Comparison of ENCODE assay signal across 26 mouse cellular contexts in the genomic region with DNA sequence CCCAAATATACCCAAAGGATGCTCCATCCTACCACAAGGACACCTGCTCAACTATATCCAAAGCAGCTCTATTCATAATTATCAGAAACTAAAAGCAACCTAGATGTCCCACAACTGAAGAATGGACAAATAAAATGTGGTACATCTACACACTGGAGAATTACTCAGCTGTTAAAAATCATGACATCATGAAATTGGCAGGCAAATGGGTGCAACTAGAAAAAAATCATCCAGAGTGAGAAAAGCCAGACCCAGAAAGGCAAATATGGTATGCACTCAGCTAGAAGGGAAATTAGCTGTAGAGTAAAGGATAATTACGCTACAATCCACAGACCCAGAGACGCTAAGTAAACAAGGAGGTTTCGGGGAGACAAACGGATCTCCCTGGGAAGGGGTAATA. TPM values are rescaled to one million over a fixed set of nuclear protein-coding genes. Genes with fewer than 3 reads are reported as not detected.
DNase-seq lines count a peak whose midpoint lies in the region.
"Had no signal": no experiment of that assay in that cellular context is flagged by ENCODE, and none has a peak within 500 bp of the region (broad histone marks: within the 10 kb centered on the region; RNA-seq: fewer than 3 reads in every experiment).

No protein-coding gene starts in this region.

- DNase-seq in 3T3-L1 (ENCODE audit: low read depth, low spot score) (peak; percentile 52), MN1 (ENCODE audit: low spot score) (peak; percentile 44)
- DNase-seq in Muller cell, postnatal 12 days (ENCODE audit: inconsistent ontology term), result peak; percentile 56
- no peak for DNase-seq in heart, postnatal 4 days
- DNase-seq in natural killer cell, adult 2 months (ENCODE audit: low spot score in 2 of 2), result no peak
- no peak for DNase-seq in hindbrain, embryonic 10.5 days (ENCODE audit: low spot score)
- DNase-seq: adrenal gland, adult 2 months; adrenal gland, adult 8-10 months; adrenal gland, postnatal 10 days; adrenal gland, postnatal 14 days; adrenal gland, postnatal 25 days; adrenal gland, postnatal 36 days; B cell, adult 2 months; cerebellum, adult 11 months; cerebellum, adult 11-12 months; cerebellum, adult 18-20 months; cerebellum, adult 2 months; cerebellum, adult 8-10 months; cerebellum, adult 9-10 months had no signal

- H3K27me3 ChIP-seq in hindbrain, embryonic 10.5 days (ENCODE audit: insufficient read depth, poor library complexity, severe bottlenecking), result no peaks in the 10 kb centered on the region; the same call in 1 of the 2 replicates
- H3K27me3 ChIP-seq: Patski had no signal

- H3K27ac ChIP-seq in hindbrain, embryonic 10.5 days, result no peak overlapping the region

- 86% methylated on average over 4 of the region's 4 CpGs for WGBS in hindbrain, embryonic 10.5 days

- H3K4me1 ChIP-seq in hindbrain, embryonic 10.5 days (replicated peaks), result 0 out of 2 replicates have a peak, but pooled peaks cover 16% of the 10 kb centered on the region

- no peaks in the 10 kb centered on the region for H3K9me3 ChIP-seq in hindbrain, embryonic 10.5 days
- H3K9me3 ChIP-seq: G1E had no signal

- no peaks in the 10 kb centered on the region for H3K36me3 ChIP-seq in hindbrain, embryonic 10.5 days
- H3K36me3 ChIP-seq: G1E had no signal

- H3K4me3 ChIP-seq in hindbrain, embryonic 10.5 days, result no peak overlapping the region

RNA-seq across cellular contexts. Expression of a gene that starts 10.2 kb away (rescaled TPM):
- under 1 TPM; 0.14 to 0.18 TPM for total RNA-seq in heart, postnatal 4 days (2021)
- 0.22 and 0.31 TPM in 2 replicates for polyA plus RNA-seq in hindbrain, embryonic 10.5 days (2016; fragmentation: Nextera tagmentation; extraction: Ambion mirVana)
- total RNA-seq: adrenal gland, postnatal 25 days; G1E; MEL had no signal
- polyA plus RNA-seq: activated CD4-positive, CD25-positive, alpha-beta regulatory T cell, adult 4 months; CD4-positive, CD25-positive, alpha-beta regulatory T cell, adult 4 months; G1E had no signal

RNA-seq across cellular contexts. Expression of a gene that starts 58.1 kb away (rescaled TPM):
- not detected for total RNA-seq in heart, postnatal 4 days (2021)
- 0.77 and 1.3 TPM in 2 replicates for polyA plus RNA-seq in hindbrain, embryonic 10.5 days (2016; fragmentation: Nextera tagmentation; extraction: Ambion mirVana)
- total RNA-seq: adrenal gland, postnatal 10 days; adrenal gland, postnatal 14 days; CH12.LX; MEL had no signal
- polyA plus RNA-seq: activated CD4-positive, CD25-positive, alpha-beta regulatory T cell, adult 4 months; C2C12; CD4-positive, CD25-positive, alpha-beta regulatory T cell, adult 4 months; cerebellum, adult 2 months; G1E; Patski had no signal

Comparison
In these comparisons a context has a peak if more than half of its experiments do, and no peak if none do; other contexts are left out.
1. DNase-seq: peak in 3T3-L1 (single experiment), MN1 (single experiment) and Muller cell, postnatal 12 days (single experiment); none in heart, postnatal 4 days (single experiment), natural killer cell, adult 2 months (0 of 2) and hindbrain, embryonic 10.5 days (single experiment).